ENCODE assay signal across 19 mouse cellular contexts in the genomic region with DNA sequence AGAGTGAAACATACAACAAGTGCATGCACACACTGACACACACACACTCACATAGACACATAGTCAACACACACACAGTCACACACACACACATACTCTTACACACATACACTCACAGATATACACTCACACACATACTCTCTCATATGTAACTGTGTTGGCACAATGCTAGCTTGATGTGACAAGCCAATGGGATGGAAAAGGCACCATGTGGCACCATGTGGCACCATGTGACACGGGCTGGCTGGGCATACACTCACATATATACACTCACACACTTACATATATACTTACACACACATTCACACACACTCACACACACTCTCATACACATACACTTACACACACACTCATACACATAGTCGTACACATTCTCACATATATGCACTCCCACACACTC.
"Had no signal": no experiment of that assay in that cellular context is flagged by ENCODE, and none has a peak within 500 bp of the region (broad histone marks: within the 10 kb centered on the region; RNA-seq: fewer than 3 reads in every experiment).

No protein-coding gene starts in this region.

- H3K27me3 ChIP-seq: midbrain, embryonic 12.5 days; neural tube, embryonic 13.5 days; neural tube, embryonic 15.5 days had no signal

- H3K4me1 ChIP-seq: neural tube, embryonic 15.5 days had no signal

- H3K4me2 ChIP-seq: lung, embryonic 14.5 days; midbrain, embryonic 12.5 days; neural tube, embryonic 13.5 days; neural tube, embryonic 15.5 days had no signal

- H3K4me3 ChIP-seq: midbrain, embryonic 10.5 days; midbrain, embryonic 12.5 days; myocyte; neural tube, embryonic 13.5 days; neural tube, embryonic 15.5 days had no signal

- ATAC-seq: midbrain, embryonic 16.5 days had no signal

- H3K9ac ChIP-seq: lung, embryonic 14.5 days; midbrain, embryonic 12.5 days; neural tube, embryonic 13.5 days; neural tube, embryonic 15.5 days had no signal

- H3K9me3 ChIP-seq: midbrain, embryonic 10.5 days; midbrain, embryonic 12.5 days; neural tube, embryonic 13.5 days; neural tube, embryonic 15.5 days had no signal

- DNase-seq: lung, adult 18-20 months; lung, embryonic 14.5 days; lung, postnatal 10 days; lung, postnatal 4 days; midbrain, embryonic 14.5 days; retina, postnatal 1 day; right cerebral cortex, adult 18-20 months; right cerebral cortex, postnatal 25 days; right cerebral cortex, postnatal 4 days; spleen, adult 18-20 months; thymus, adult 18-20 months; thymus, postnatal 14 days; thymus, postnatal 36 days had no signal

- H3K36me3 ChIP-seq: midbrain, embryonic 10.5 days; midbrain, embryonic 12.5 days; neural tube, embryonic 13.5 days; neural tube, embryonic 15.5 days had no signal

- H3K27ac ChIP-seq: midbrain, embryonic 10.5 days; midbrain, embryonic 12.5 days; neural tube, embryonic 13.5 days; neural tube, embryonic 15.5 days had no signal
